Mouse (Mus musculus) limb, embryonic 11.5 days (tissue): Measurements from ENCODE around the gene Hcn3. TPM values are rescaled to one million over a fixed set of nuclear protein-coding genes. Genes with fewer than 3 reads are reported as not detected.

Source experiments
- ATAC-seq: fragments of 200-750 bp; cut with Nextera tagmentation; 2 replicates; pipeline ENCODE4 v1.8.0; 2017; ENCODE audit warnings: low read depth; ENCODE audit not compliant: insufficient number of reproducible peaks, low FRiP score, low TSS enrichment
- DNase-seq: peaks from one replicate; pipeline ENCODE4 v3.0.0-alpha.2; 2015; ENCODE audit warnings: low spot score
- H3K27ac ChIP-seq: fragments of 300-500 bp; sonication (generic); replicated peaks from 2 replicates; pipeline ENCODE4 v1.5.1; 2014; ENCODE audit warnings: low read depth, mild to moderate bottlenecking, low read length
- H3K27me3 ChIP-seq: fragments of 300-500 bp; sonication (generic); 2 replicates; pipeline ENCODE4 v1.6.1; 2014; ENCODE audit warnings: mild to moderate bottlenecking, low read length, mixed read lengths; ENCODE audit not compliant: control insufficient read depth, insufficient read depth
- H3K36me3 ChIP-seq: fragments of 300-500 bp; sonication (generic); 2 replicates; pipeline ENCODE4 v1.6.1; 2014; ENCODE audit warnings: mild to moderate bottlenecking, low read length, moderate library complexity, mixed read lengths; ENCODE audit not compliant: control insufficient read depth, insufficient read depth
- H3K4me1 ChIP-seq: fragments of 300-500 bp; sonication (generic); 2 replicates; pipeline ENCODE4 v1.6.1; 2014; ENCODE audit warnings: low read length, mixed read lengths; ENCODE audit not compliant: control insufficient read depth, insufficient read depth
- H3K4me2 ChIP-seq: fragments of 300-500 bp; sonication (generic); 2 replicates; pipeline ENCODE4 v1.6.1; 2014; ENCODE audit warnings: low read depth, mild to moderate bottlenecking, moderate library complexity; ENCODE audit not compliant: severe bottlenecking
- H3K4me3 ChIP-seq: fragments of 300-500 bp; sonication (generic); 2 replicates; pipeline ENCODE4 v1.5.1; 2014; ENCODE audit warnings: low read depth, low read length
- H3K9ac ChIP-seq: fragments of 300-500 bp; sonication (generic); 2 replicates; pipeline ENCODE4 v1.6.1; 2014; ENCODE audit warnings: mild to moderate bottlenecking, low read length
- H3K9me3 ChIP-seq: fragments of 300-500 bp; sonication (generic); 2 replicates; pipeline ENCODE4 v1.6.1; 2016; ENCODE audit warnings: low read length; ENCODE audit not compliant: control insufficient read depth
- WGBS: fragments of 180-500 bp; shearing (Covaris S2); extraction: QIAGEN DNeasy Blood & Tissue Kit; methylation state at CpG from one replicate; pipeline ENCODE4 v1.1.7; 2014; 5-methylcytosine and 5-hydroxymethylcytosine counted together
- polyA plus RNA-seq: library from polyadenylated mRNA; unstranded; fragments of >200 nt; fragmentation: Nextera tagmentation; extraction: Ambion mirVana; gene quantifications from 2 replicates; pipeline ENCODE4 v1.2.1, GENCODE M21; 2014

Gene Hcn3
- polyA plus RNA-seq, 1 experiment from 2014 or later = 1.0 TPM

GRCm38 (mm10) chr3:89183959-89184315 lies 23.9 kb upstream of the Hcn3 start:
- H3K27me3 ChIP-seq = no peaks in the 10 kb centered on the region
- no peak overlapping the region; the same call in 1 of the 2 replicates for H3K27ac ChIP-seq
- WGBS = 73% methylated on average over 6 of the region's 6 CpGs
- no peak for ATAC-seq
- H3K36me3 ChIP-seq = peaks cover 22% of the 10 kb centered on the region
- no peaks in the 10 kb centered on the region for H3K9me3 ChIP-seq
- H3K4me1 ChIP-seq = peaks cover 24% of the 10 kb centered on the region
- H3K4me3 ChIP-seq = peak overlapping the region; percentile 66
- H3K4me2 ChIP-seq = peak overlapping the region; percentile 96
- no peak for DNase-seq
- peak overlapping the region; percentile 84 for H3K9ac ChIP-seq

DNA sequence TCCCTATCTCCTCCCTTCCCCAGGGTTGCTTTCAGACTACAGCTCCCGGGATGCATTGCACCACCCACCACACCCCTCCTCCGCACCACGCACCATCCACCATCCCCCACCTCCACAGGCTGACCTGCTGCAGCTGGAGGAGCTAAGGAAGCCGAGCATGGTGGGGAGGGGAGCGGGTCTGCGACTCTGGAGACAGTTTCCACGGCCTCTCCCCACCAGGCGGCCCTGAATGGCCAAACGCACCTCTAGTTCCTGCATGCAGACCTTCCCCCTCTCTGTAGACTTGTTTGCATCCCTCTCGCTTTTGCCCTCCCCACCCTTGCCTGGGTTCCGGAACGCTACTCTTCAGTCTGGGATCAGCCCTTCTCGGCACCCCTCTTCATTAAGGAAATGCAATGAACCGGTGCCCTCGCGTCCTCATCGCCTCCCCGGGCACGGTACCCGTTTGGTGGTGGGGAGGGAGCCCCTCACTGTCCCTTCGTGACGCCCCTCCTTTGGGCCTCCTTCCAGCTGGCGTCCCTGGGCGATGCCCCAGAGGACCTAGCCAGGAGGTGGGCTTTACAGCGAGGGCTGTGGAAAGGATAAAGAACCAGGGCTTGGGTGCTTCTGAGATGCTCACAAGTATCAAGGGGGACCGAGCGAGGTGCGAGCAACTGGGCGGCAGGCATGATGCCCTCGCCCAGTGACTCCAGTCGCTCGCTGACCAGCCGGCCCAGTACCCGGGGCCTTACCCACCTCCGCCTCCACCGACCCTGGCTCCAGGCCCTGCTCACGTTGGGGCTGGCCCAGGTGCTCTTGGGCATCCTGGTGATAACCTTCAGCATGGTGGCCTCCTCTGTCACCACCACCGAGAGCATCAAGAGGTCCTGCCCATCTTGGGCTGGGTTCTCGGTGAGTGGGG lies 23.3 kb upstream of the Hcn3 start, which contains the start of gene Fam189b:
Fam189b (plus strand) TSS at position 86 of the 901 bp plus-strand sequence.
- H3K27ac ChIP-seq = peak within 1 kb of the TSS; percentile 73
- peak; percentile 91 for ATAC-seq
- peak within 1 kb of the TSS; percentile 96 for H3K4me2 ChIP-seq
- WGBS = 5% methylated on average over 39 of the region's 39 CpGs
- peaks cover 22% of the 10 kb centered on the region for H3K36me3 ChIP-seq
- H3K27me3 ChIP-seq = no peaks in the 10 kb centered on the region
- DNase-seq = peak; percentile 89
- no peaks in the 10 kb centered on the region for H3K9me3 ChIP-seq
- peak within 1 kb of the TSS; percentile 66 for H3K4me3 ChIP-seq
- peaks cover 30% of the 10 kb centered on the region for H3K4me1 ChIP-seq
- H3K9ac ChIP-seq = peak within 1 kb of the TSS; percentile 84

DNA sequence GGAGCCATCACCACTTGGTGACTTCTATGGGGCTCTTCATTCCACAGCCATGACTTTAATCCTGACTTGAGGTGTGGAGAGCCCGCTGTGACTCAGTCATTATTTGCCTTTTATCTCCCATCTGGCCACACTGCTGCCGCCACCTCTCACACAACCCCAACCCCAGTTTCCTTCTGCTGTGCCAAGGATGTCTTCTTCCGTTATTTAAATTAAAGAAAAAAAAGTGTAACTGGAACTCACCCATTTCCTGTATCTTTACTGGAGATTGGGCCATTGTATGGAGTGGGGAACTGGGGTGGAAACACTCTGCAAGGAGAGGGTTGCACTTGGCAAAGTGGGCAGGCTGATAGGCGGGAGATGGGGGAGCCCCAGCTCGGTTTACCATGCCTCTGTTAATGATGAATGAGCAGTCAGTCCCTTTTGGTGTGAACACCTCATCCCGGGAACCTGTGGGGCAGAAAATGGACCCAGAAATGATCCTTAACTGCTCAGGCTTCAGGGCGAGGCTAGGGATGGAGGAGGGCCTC lies 22.6 kb upstream of the Hcn3 start:
- Histone ChIP-seq H3K27ac (no peak overlapping the region; the same call in 1 of the 2 replicates), H3K4me1 (peaks cover 30% of the 10 kb centered on the region), H3K9ac (peak overlapping the region; percentile 84), H3K27me3 (no peaks in the 10 kb centered on the region), H3K36me3 (peaks cover 22% of the 10 kb centered on the region), H3K9me3 (no peaks in the 10 kb centered on the region), H3K4me3 (peak overlapping the region; percentile 66; the same call in 1 of the 2 replicates), H3K4me2 (peak overlapping the region; percentile 96; the same call in 1 of the 2 replicates)
- WGBS = 44% methylated on average over 7 of the region's 7 CpGs
- ATAC-seq = peak; percentile 7; the same call in 1 of the 2 replicates
- no peak for DNase-seq

DNA sequence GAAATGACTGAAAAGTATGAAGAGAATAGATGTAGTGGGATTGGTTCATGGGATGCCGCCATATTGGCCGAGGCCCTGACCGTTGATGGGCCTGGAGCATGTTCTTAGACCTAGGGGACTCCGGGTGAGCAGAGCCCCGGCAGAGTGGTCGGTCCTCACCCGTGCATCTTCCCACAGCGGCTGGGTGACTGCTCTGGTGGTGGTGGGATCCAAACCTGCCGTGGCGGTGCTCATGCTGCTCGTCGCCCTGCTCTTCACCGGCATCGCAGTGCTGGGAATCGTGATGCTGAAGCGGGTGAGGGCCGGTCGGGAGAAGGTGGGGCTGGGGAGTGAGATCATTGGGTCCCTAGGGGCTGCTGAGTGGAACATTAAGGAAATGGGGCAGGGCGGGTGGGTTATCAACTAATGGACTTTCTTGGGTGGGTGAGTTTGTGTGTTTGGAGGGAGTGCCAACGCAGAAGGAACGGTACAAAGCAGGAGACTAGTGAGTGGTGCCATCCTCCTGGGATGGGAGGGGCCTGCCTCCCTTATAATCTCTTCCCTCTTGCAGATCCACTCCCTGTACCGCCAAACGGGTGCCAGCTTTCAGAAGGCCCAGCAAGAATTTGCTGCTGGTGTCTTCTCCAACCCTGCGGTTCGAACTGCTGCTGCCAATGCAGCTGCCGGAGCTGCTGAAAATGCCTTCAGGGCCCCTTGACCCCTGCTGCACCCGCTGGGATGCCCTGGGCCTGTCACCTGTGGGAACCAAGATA lies 21.9 kb upstream of the Hcn3 start:
- Histone ChIP-seq H3K27me3 (no peaks in the 10 kb centered on the region), H3K9me3 (no peaks in the 10 kb centered on the region), H3K9ac (no peak overlapping the region), H3K27ac (no peak overlapping the region; the same call in 1 of the 2 replicates), H3K4me2 (no peak overlapping the region), H3K4me3 (no peak overlapping the region), H3K36me3 (peaks cover 21% of the 10 kb centered on the region), H3K4me1 (peaks cover 30% of the 10 kb centered on the region)
- ATAC-seq (no peak), DNase-seq (no peak)
- 93% methylated on average over 27 of the region's 27 CpGs for WGBS

DNA sequence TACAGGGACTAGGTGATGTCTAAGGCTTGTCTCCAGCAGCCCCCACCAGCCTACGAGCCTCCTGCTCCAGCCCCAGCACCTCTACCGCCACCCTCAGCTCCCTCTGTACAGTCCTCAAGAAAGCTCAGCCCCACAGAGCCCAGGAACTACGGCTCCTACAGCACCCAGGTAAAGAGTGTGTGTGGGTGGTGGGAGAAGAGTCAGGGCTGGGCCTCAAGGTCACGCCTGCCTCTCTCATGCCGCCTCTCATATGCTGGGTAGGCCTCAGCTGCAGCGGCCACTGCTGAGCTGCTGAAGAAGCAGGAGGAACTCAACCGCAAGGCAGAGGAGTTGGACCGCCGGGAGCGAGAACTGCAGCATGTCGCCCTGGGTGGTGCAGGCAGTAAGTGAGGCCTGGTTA lies 19.1 kb upstream of the Hcn3 start:
- DNase-seq = no peak
- peaks cover 14% of the 10 kb centered on the region for H3K4me1 ChIP-seq
- H3K9ac ChIP-seq = no peak overlapping the region
- no peak overlapping the region for H3K27ac ChIP-seq
- no peak overlapping the region for H3K4me3 ChIP-seq
- H3K27me3 ChIP-seq = no peaks in the 10 kb centered on the region
- WGBS = 93% methylated on average over 11 of the region's 11 CpGs
- peaks cover 26% of the 10 kb centered on the region for H3K36me3 ChIP-seq
- ATAC-seq = no peak
- no peaks in the 10 kb centered on the region for H3K9me3 ChIP-seq
- peak overlapping the region; percentile 82; the same call in 1 of the 2 replicates for H3K4me2 ChIP-seq

DNA sequence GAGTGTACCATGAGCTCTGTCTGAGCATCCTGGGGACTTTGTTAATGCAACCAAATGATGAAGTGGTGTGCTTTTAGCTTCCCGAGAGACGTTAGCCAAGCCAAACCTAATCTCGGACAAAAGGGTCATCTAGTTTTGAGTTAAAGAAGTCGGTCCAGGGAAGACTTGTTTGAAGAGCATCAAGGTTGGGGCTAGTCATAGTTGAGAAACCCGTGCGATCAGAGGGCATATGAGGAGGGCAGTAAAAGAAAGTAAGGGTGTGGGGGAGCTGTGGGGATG lies 18.1 kb upstream of the Hcn3 start:
- Histone ChIP-seq H3K4me1 (peaks cover 8% of the 10 kb centered on the region; the same call in 1 of the 2 replicates), H3K4me2 (peak overlapping the region; percentile 82), H3K36me3 (peaks cover 35% of the 10 kb centered on the region), H3K9ac (peak overlapping the region; percentile 86), H3K27ac (peak overlapping the region; percentile 53), H3K4me3 (peak overlapping the region; percentile 59), H3K9me3 (no peaks in the 10 kb centered on the region), H3K27me3 (no peaks in the 10 kb centered on the region)
- WGBS = 8% methylated on average over 6 of the region's 6 CpGs
- ATAC-seq = no peak
- no peak for DNase-seq

DNA sequence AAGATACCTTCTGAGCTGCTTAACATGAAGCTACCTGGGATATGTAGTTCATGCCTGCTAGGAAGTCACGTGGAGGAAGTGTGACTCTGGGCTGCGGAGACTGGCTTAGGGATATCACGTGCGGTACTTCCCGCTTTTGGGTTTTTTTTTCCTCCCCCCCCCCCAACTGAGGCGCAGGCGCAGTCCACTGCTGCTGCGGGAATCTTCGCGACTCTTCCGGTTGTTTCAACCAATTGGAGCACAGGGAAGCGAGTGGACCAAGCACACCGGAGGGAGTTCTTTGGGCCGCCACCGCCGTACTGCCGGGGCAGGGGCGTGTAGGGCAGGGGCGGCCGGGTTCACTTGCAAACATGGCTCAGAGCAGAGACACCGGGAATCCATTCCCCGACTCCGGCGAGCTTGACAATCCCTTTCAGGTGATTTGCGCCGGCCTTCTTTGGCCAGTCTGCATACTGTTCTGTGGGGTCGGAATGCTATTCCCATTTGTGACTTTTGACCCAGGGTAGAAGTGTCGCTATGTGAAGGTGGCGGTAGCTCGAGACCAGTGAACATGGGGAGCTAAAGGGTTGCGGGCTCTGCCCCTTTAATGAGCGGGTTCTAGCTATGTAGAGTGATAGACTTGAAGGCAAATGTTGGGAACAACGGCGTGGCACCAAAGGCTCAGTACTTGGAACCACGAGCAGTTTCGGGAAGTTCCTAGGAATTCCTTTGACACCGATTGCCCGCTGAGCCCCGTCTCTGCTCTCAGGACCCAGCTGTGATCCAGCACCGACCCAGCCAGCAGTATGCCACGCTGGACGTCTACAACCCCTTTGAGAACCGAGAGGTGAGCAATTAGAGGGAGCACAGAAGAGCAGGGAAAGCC lies 17.5 kb upstream of the Hcn3 start, which contains the start of gene Scamp3:
Scamp3 (plus strand) TSS at position 232 of the 865 bp plus-strand sequence.
- H3K4me3 ChIP-seq = peak within 1 kb of the TSS; percentile 59
- ATAC-seq (peak; percentile 93), DNase-seq (peak; percentile 93)
- peak within 1 kb of the TSS; percentile 86 for H3K9ac ChIP-seq
- no peaks in the 10 kb centered on the region for H3K27me3 ChIP-seq
- 0 out of 2 replicates have a peak, but pooled peaks cover 6% of the 10 kb centered on the region for H3K4me1 ChIP-seq
- WGBS = under 1% methylated on average over 43 of the region's 43 CpGs
- H3K4me2 ChIP-seq = peak within 1 kb of the TSS; percentile 82
- H3K27ac ChIP-seq = peak within 1 kb of the TSS; percentile 53
- no peaks in the 10 kb centered on the region for H3K9me3 ChIP-seq
- H3K36me3 ChIP-seq = peaks cover 37% of the 10 kb centered on the region
